Mouse (Mus musculus) liver, adult 2 months (tissue): ENCODE results near the gene Dync2h1. TPM values are rescaled to one million over a fixed set of nuclear protein-coding genes. Genes with fewer than 3 reads are reported as not detected.

Source experiments
- DNase-seq: peaks from one replicate; pipeline ENCODE4 v3.0.0-alpha.2; 2011; ENCODE audit warnings: low read depth, low spot score; ENCODE audit errors: extremely low read depth
- H3K27ac ChIP-seq: fragments of 200-500 bp; replicated peaks from 2 replicates; pipeline ENCODE4 v1.5.1; 2012; ENCODE audit warnings: low read depth, mild to moderate bottlenecking, control low read depth, inconsistent platforms, low read length; ENCODE audit not compliant: insufficient read depth
- H3K27me3 ChIP-seq: fragments of 200-500 bp; 2 replicates; pipeline ENCODE4 v1.6.1; 2012; ENCODE audit warnings: mild to moderate bottlenecking, moderate library complexity, low read length, inconsistent platforms; ENCODE audit not compliant: control insufficient read depth, insufficient read depth
- H3K36me3 ChIP-seq: fragments of 200-500 bp; 2 replicates; pipeline ENCODE4 v1.6.1; 2012; ENCODE audit warnings: low read length, inconsistent platforms; ENCODE audit not compliant: control insufficient read depth, insufficient read depth
- H3K4me1 ChIP-seq: fragments of 200-500 bp; 2 replicates; pipeline ENCODE4 v1.6.1; 2011; ENCODE audit warnings: low read length; ENCODE audit not compliant: control insufficient read depth, insufficient read depth
- H3K4me3 ChIP-seq: fragments of 200-500 bp; 2 replicates; pipeline ENCODE4 v1.5.1; 2011; ENCODE audit warnings: low read depth, mild to moderate bottlenecking, control low read depth, low read length, moderate library complexity; ENCODE audit not compliant: insufficient read depth
- H3K79me2 ChIP-seq: fragments of 200-500 bp; 2 replicates; pipeline ENCODE4 v1.6.1; 2012; ENCODE audit warnings: inconsistent platforms, mild to moderate bottlenecking, low read length, moderate library complexity; ENCODE audit not compliant: control insufficient read depth, insufficient read depth
- H3K9ac ChIP-seq: fragments of 200-500 bp; 2 replicates; pipeline ENCODE4 v1.6.1; 2012; ENCODE audit warnings: low read depth, mild to moderate bottlenecking, control low read depth, inconsistent platforms, low read length
- CTCF ChIP-seq: fragments of 200-500 bp; IDR thresholded peaks from 2 replicates; pipeline ENCODE4 v1.5.1; 2011; ENCODE audit warnings: low read depth, low read length, control low read depth
- POLR2A ChIP-seq: fragments of 200-500 bp; IDR thresholded peaks from 2 replicates; pipeline ENCODE4 v1.6.1; 2011; ENCODE audit warnings: low read length, control low read depth; ENCODE audit not compliant: insufficient read depth; ENCODE audit errors: extremely low read depth
- WGBS: fragments of 180-500 bp; shearing (Covaris S2); methylation state at CpG from one replicate; pipeline ENCODE4 v1.1.7; 2018; 5-methylcytosine and 5-hydroxymethylcytosine counted together
- polyA plus RNA-seq: library from polyadenylated mRNA; depleted of rRNA; stranded (reverse); fragments of >200 nt; gene quantifications from 2 replicates; pipeline ENCODE4 v1.2.3, GENCODE M21; 2012
- total RNA-seq: library from RNA; depleted of rRNA; stranded (reverse); fragments of >200 nt; gene quantifications from 2 replicates; pipeline ENCODE4 v1.2.3, GENCODE M21; 2014

The Dync2h1 gene
- total and polyA plus RNA-seq, 2 experiments = 0.18 to 4.2 TPM

GRCm38 (mm10) chr9:7176618-7177610 is 7.3 kb downstream of the Dync2h1 start:
- Histone ChIP-seq H3K9ac (peak overlapping the region; percentile 54), H3K4me1 (0 out of 2 replicates have a peak, but pooled peaks cover 4% of the 10 kb centered on the region), H3K27ac (no peak overlapping the region), H3K4me3 (peak overlapping the region; percentile 63), H3K27me3 (no peaks in the 10 kb centered on the region), H3K79me2 (no peaks in the 10 kb centered on the region), H3K36me3 (no peaks in the 10 kb centered on the region; the same call in 1 of the 2 replicates)
- WGBS = 12% methylated on average over 41 of the region's 41 CpGs
- no peak for TF ChIP-seq POLR2A
- TF ChIP-seq CTCF = no peak
- DNase-seq = peak; percentile 86

GRCm38 (mm10) chr9:7173756-7174155 is 10.5 kb downstream of the Dync2h1 start:
- no peaks in the 10 kb centered on the region; the same call in 1 of the 2 replicates for H3K36me3 ChIP-seq
- no peak for DNase-seq
- no peak overlapping the region for H3K27ac ChIP-seq
- WGBS = 96% methylated on average over 1 of the region's 1 CpGs
- 0 out of 2 replicates have a peak, but pooled peaks cover 4% of the 10 kb centered on the region for H3K4me1 ChIP-seq
- H3K27me3 ChIP-seq = no peaks in the 10 kb centered on the region
- no peaks in the 10 kb centered on the region for H3K79me2 ChIP-seq
- H3K4me3 ChIP-seq = no peak overlapping the region
- TF ChIP-seq POLR2A = no peak
- no peak for TF ChIP-seq CTCF
- H3K9ac ChIP-seq = no peak overlapping the region

GRCm38 (mm10) chr9:7167339-7167998 is 16.8 kb downstream of the Dync2h1 start:
- Histone ChIP-seq H3K9ac (no peak overlapping the region), H3K27me3 (no peaks in the 10 kb centered on the region), H3K36me3 (peaks cover 17% of the 10 kb centered on the region), H3K4me3 (no peak overlapping the region), H3K27ac (no peak overlapping the region), H3K79me2 (no peaks in the 10 kb centered on the region), H3K4me1 (no peaks in the 10 kb centered on the region)
- no peak for DNase-seq
- WGBS = 87% methylated on average over 6 of the region's 6 CpGs
- no peak for TF ChIP-seq CTCF
- TF ChIP-seq POLR2A = no peak

GRCm38 (mm10) chr9:7160688-7161087 is 23.6 kb downstream of the Dync2h1 start:
- 98% methylated on average over 5 of the region's 5 CpGs for WGBS
- no peak overlapping the region for H3K27ac ChIP-seq
- peaks cover 29% of the 10 kb centered on the region for H3K36me3 ChIP-seq
- H3K9ac ChIP-seq = no peak overlapping the region
- no peaks in the 10 kb centered on the region for H3K79me2 ChIP-seq
- no peaks in the 10 kb centered on the region for H3K4me1 ChIP-seq
- no peak for DNase-seq
- H3K27me3 ChIP-seq = no peaks in the 10 kb centered on the region
- TF ChIP-seq CTCF = no peak
- no peak for TF ChIP-seq POLR2A
- H3K4me3 ChIP-seq = no peak overlapping the region

- no peak overlapping the region for H3K9ac ChIP-seq
- peaks cover 31% of the 10 kb centered on the region for H3K36me3 ChIP-seq
- no peak for DNase-seq
- H3K4me3 ChIP-seq = no peak overlapping the region
- TF ChIP-seq CTCF = no peak
- TF ChIP-seq POLR2A = no peak
- no peaks in the 10 kb centered on the region for H3K79me2 ChIP-seq
- no peaks in the 10 kb centered on the region for H3K4me1 ChIP-seq
- WGBS = 88% methylated on average over 3 of the region's 3 CpGs
- H3K27me3 ChIP-seq = no peaks in the 10 kb centered on the region
- no peak overlapping the region for H3K27ac ChIP-seq
These were observed 24.5 kb downstream of the Dync2h1 start for GRCm38 (mm10) chr9:7159718-7160117.

- no peak overlapping the region for H3K9ac ChIP-seq
- no peaks in the 10 kb centered on the region for H3K27me3 ChIP-seq
- no peak overlapping the region for H3K4me3 ChIP-seq
- H3K79me2 ChIP-seq = no peaks in the 10 kb centered on the region
- no peak overlapping the region for H3K27ac ChIP-seq
- no peaks in the 10 kb centered on the region for H3K4me1 ChIP-seq
- H3K36me3 ChIP-seq = peaks cover 35% of the 10 kb centered on the region
- TF ChIP-seq POLR2A = no peak
- TF ChIP-seq CTCF = no peak
- WGBS = 92% methylated on average over 7 of the region's 7 CpGs
- DNase-seq = no peak
These were observed 25.6 kb downstream of the Dync2h1 start for GRCm38 (mm10) chr9:7158605-7159004.
